Mouse (Mus musculus) limb, embryonic 10.5 days (tissue): ENCODE measurements around the gene Zbtb40. TPM values are rescaled to one million over a fixed set of nuclear protein-coding genes. Genes with fewer than 3 reads are reported as not detected.

Experiments used
- DNase-seq: peaks from one replicate; pipeline ENCODE4 v3.0.0-alpha.2; 2017; ENCODE audit warnings: low spot score
- H3K27ac ChIP-seq: fragments of 300-500 bp; sonication (generic); 2 replicates; pipeline ENCODE4 v1.5.1; 2016; ENCODE audit warnings: mild to moderate bottlenecking
- H3K27me3 ChIP-seq: fragments of 300-500 bp; sonication (generic); 2 replicates; pipeline ENCODE4 v1.6.1; 2016; ENCODE audit warnings: low read depth, mild to moderate bottlenecking; ENCODE audit not compliant: poor library complexity, severe bottlenecking
- H3K36me3 ChIP-seq: fragments of 300-500 bp; sonication (generic); 2 replicates; pipeline ENCODE4 v1.6.1; 2016; ENCODE audit warnings: mild to moderate bottlenecking, moderate library complexity
- H3K4me1 ChIP-seq: fragments of 300-500 bp; sonication (generic); 2 replicates; pipeline ENCODE4 v1.6.1; 2016
- H3K4me3 ChIP-seq: fragments of 300-500 bp; sonication (generic); 2 replicates; pipeline ENCODE4 v1.5.1; 2016; ENCODE audit warnings: mild to moderate bottlenecking, moderate library complexity
- H3K9me3 ChIP-seq: fragments of 300-500 bp; sonication (generic); replicated peaks from 2 replicates; pipeline ENCODE4 v1.6.1; 2016; ENCODE audit warnings: mild to moderate bottlenecking
- WGBS: fragments of 180-500 bp; shearing (Covaris S2); methylation state at CpG from one replicate; pipeline ENCODE4 v1.1.7; 2016; 5-methylcytosine and 5-hydroxymethylcytosine counted together
- polyA plus RNA-seq: library from polyadenylated mRNA; unstranded; fragments of >200 nt; fragmentation: Nextera tagmentation; extraction: Ambion mirVana; gene quantifications from 2 replicates; pipeline ENCODE4 v1.2.1, GENCODE M21; 2016

Zbtb40 gene
- polyA plus RNA-seq, 1 experiment from 2014 or later, result 7.2 TPM

DNA sequence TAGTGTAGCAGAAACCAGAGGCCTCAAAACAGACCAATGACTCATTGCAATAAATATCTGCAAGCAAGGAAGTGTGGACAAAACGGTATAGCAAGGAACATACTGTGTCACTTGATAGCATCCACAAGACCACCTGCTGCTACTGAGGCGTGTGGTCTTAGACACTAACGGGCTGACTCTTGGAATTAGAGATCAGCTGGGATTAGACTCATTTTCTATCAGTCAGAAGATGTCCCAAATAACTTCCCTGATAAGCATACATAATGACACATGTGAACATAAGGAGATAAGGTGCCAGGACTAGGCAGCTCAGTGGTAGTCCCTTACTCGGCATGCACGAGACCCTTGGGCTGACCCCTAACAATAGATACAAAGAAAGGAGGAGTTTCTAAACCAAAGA, 21.6 kb downstream of the Zbtb40 start:
- Histone ChIP-seq H3K4me3 (no peak overlapping the region), H3K27ac (no peak overlapping the region), H3K9me3 (no peaks in the 10 kb centered on the region), H3K27me3 (no peaks in the 10 kb centered on the region), H3K4me1 (peaks cover 6% of the 10 kb centered on the region), H3K36me3 (no peaks in the 10 kb centered on the region)
- DNase-seq, result no peak
- 84% methylated on average over 5 of the region's 5 CpGs for WGBS

DNA sequence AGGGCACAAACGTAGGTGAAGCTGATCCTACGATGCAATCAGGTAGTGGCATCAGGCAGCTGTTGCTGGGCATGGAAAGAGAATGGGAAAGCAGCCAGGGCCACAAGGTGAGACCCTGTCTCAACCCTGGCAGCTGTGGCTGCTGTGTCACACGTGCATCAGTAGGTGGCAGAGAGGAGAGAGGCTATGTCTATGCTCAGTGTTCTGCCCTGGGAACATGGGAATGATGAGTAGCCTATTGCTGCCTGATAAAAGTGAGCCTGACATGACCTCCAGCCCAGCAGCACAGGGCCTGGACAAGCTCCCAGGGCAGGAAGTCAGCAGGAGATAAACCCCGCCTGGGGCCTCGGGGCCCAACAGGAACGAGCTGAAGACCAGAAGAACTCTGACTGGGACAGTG, 23.0 kb downstream of the Zbtb40 start:
- H3K4me3 ChIP-seq, result no peak overlapping the region
- H3K27ac ChIP-seq, result no peak overlapping the region
- 66% methylated on average over 6 of the region's 6 CpGs for WGBS
- no peaks in the 10 kb centered on the region for H3K36me3 ChIP-seq
- no peak for DNase-seq
- H3K4me1 ChIP-seq, result peaks cover 6% of the 10 kb centered on the region
- no peaks in the 10 kb centered on the region for H3K9me3 ChIP-seq
- no peaks in the 10 kb centered on the region for H3K27me3 ChIP-seq

DNA sequence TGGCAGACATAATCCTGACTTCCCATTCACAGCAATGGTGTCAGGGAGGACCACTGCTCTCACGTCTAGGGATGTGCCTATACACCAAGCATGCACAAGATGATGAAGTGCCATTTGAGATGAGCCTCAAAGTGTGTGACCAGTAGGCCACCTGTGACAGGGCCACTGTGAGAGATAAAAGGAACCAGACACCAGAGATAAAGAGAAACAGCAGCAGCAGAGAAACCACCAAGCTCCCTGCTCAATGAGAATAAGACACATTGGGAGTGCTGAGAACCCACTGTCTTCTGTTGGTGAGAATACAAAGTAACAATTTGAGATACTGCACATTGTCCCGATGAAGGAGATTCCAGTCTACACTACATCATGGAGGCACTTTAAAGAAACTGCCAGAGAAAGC, 23.5 kb downstream of the Zbtb40 start:
- Histone ChIP-seq H3K4me3 (no peak overlapping the region), H3K36me3 (no peaks in the 10 kb centered on the region), H3K27me3 (no peaks in the 10 kb centered on the region), H3K4me1 (peaks cover 9% of the 10 kb centered on the region), H3K9me3 (no peaks in the 10 kb centered on the region), H3K27ac (no peak overlapping the region)
- DNase-seq, result no peak
- 77% methylated on average over 2 of the region's 2 CpGs for WGBS

DNA sequence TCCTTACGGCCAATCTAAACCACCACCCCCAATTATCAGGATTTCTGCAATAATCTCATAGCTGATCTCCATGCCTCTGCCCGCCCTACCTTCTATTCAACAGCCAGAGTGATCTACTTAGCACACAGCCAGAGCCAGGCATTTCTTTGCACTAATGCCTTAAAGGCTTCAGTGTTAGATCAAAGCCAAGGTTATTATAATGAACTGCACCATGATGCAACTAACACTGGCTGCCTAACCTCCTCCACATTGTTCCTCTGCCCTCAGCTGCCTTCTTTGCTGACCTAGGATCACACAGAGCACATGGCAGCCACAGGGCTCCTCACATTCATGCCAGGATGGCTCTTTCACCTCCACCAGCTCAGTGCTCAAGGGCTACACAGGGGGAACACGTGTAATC, 28.5 kb downstream of the Zbtb40 start:
- Histone ChIP-seq H3K4me3 (no peak overlapping the region), H3K27ac (no peak overlapping the region), H3K36me3 (peaks cover 38% of the 10 kb centered on the region), H3K27me3 (no peaks in the 10 kb centered on the region), H3K9me3 (no peaks in the 10 kb centered on the region), H3K4me1 (peaks cover 11% of the 10 kb centered on the region)
- WGBS, result 87% methylated on average over 3 of the region's 3 CpGs
- no peak for DNase-seq

DNA sequence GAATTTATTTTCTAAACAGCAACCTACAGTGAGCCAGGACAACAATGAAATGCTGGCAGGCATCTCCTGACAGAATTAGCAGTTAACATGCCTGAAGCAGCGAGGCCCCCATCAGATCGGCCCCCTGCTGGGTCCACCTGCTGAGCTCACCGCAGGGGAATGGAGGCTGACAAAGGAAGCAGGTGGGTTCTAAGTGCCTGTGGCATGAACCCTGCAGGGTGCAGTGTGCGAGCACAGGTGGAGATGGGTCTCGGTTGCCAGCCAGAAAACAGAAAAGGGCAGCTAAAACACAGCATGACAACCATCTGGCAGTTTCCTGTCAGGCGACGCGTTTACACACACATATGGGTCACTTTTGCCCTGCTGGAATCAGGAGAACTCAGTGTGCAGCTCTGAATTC, 32.7 kb downstream of the Zbtb40 start:
- H3K36me3 ChIP-seq, result peaks cover 42% of the 10 kb centered on the region
- no peak overlapping the region for H3K27ac ChIP-seq
- peaks cover 18% of the 10 kb centered on the region for H3K4me1 ChIP-seq
- H3K4me3 ChIP-seq, result no peak overlapping the region
- DNase-seq, result no peak
- no peaks in the 10 kb centered on the region for H3K9me3 ChIP-seq
- WGBS, result 50% methylated on average over 8 of the region's 8 CpGs
- no peaks in the 10 kb centered on the region for H3K27me3 ChIP-seq

DNA sequence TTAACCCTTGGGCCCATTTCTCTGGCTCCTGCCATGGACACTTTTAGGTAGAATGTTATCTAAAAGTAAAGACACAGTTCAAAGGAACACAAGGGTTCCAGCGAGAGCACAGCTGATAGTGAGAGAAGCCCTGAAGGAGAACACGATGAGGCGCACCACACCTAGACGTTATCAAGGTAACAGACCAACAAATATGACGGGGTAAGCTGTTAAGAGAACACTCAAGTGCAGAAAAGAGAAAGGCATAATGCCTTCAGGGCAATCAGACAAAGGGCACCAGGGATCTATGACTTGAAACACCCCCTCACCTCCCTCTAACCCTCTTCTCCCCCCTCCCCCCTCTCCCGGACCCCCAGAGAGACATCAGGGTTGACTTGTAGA, 33.1 kb downstream of the Zbtb40 start:
- Histone ChIP-seq H3K36me3 (peaks cover 42% of the 10 kb centered on the region), H3K4me3 (no peak overlapping the region), H3K27me3 (no peaks in the 10 kb centered on the region), H3K9me3 (no peaks in the 10 kb centered on the region), H3K27ac (no peak overlapping the region), H3K4me1 (peaks cover 18% of the 10 kb centered on the region)
- DNase-seq, result no peak
- 82% methylated on average over 6 of the region's 6 CpGs for WGBS

DNA sequence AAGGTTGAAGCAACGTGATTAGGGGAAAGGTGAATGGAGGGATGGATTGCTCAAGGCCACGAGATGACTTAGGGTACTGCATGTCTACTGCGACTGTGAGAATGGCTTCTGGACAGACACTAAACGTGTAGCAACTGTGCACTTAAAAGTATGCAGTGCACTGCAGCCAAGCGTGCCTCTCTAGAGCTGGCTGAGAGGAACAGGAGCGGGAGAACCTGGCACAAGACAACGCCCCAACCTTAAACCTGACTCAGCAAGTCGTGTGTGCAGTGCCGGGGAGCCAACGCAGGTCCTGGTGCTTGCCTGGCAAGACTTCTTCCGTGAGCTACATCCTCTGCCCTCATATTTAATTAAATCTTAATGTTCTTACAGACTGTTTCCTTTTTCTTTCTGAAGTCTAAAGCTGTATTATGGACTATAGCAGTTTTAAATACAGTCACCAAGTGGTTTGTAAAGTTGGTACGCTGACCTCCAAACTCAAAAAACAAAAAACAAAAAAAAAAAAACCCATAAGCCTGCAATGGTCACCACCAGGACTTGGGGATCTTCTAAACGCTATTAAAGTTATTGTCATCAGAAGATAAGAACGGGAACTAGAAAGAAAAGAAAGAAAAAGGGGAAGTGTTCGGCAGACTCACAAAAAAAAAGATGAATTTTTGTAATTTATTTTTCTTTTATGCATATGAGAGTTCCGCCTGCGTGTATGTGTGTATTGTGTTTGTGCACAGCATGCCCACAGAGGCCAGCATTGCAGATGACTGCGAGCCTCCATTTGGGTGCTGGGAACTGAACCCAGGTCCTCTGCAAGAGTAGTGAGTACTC, 33.7 kb downstream of the Zbtb40 start:
- DNase-seq, result no peak
- 90% methylated on average over 18 of the region's 18 CpGs for WGBS
- Histone ChIP-seq H3K4me3 (no peak overlapping the region), H3K27me3 (no peaks in the 10 kb centered on the region), H3K4me1 (peaks cover 12% of the 10 kb centered on the region; the same call in 1 of the 2 replicates), H3K27ac (no peak overlapping the region), H3K9me3 (no peaks in the 10 kb centered on the region), H3K36me3 (peaks cover 42% of the 10 kb centered on the region)

DNA sequence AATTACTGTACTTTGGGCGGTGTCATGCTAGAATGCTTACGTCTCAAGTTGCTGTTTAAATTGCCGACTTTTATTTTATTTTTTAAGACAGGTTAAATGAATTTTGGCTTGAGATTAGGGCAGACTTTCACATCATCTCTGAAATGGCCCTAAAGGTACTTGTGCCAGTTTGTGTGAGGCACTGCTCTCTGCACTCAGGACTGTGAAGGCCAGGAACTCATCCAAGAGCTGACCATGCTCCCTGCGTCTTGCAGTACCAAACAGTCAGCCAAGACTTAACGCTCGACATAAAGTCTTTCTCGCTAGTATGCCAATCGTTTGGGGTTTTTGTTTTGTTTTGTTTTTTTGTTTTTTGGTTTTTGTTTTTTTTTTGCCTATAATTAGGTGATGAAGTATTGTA, 34.5 kb downstream of the Zbtb40 start:
- Histone ChIP-seq H3K4me3 (no peak overlapping the region), H3K27me3 (no peaks in the 10 kb centered on the region)
- WGBS, result 96% methylated on average over 8 of the region's 8 CpGs

DNA sequence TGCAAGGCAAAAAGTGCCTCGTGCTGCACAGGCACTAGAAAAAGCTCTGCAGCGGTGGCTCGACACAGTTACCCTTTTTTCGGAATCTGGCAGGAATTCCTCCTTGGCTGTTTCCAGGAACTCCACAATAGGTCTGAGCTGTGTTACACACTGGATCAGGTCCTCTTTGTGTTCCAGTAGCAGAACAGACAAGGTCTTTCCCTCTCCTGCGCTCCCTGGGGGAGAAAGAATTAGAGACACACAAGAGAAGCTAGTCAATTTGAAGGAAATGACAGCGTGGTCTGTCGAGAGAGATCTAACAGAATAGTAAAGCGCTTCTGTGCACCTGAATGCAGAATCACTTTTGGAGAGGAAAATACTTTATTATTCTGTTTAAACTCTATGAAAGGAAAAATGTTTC, 41.6 kb downstream of the Zbtb40 start:
- Histone ChIP-seq H3K36me3 (peaks cover 18% of the 10 kb centered on the region), H3K27me3 (no peaks in the 10 kb centered on the region), H3K4me1 (no peaks in the 10 kb centered on the region), H3K4me3 (no peak overlapping the region), H3K27ac (no peak overlapping the region), H3K9me3 (no peaks in the 10 kb centered on the region)
- 91% methylated on average over 8 of the region's 8 CpGs for WGBS
- DNase-seq, result no peak

More for the DNA sequence above, 34.5 kb downstream of the Zbtb40 start:
- Histone ChIP-seq H3K27ac (no peak overlapping the region), H3K4me1 (peaks cover 12% of the 10 kb centered on the region; the same call in 1 of the 2 replicates), H3K9me3 (no peaks in the 10 kb centered on the region), H3K36me3 (peaks cover 42% of the 10 kb centered on the region)
- no peak for DNase-seq

DNA sequence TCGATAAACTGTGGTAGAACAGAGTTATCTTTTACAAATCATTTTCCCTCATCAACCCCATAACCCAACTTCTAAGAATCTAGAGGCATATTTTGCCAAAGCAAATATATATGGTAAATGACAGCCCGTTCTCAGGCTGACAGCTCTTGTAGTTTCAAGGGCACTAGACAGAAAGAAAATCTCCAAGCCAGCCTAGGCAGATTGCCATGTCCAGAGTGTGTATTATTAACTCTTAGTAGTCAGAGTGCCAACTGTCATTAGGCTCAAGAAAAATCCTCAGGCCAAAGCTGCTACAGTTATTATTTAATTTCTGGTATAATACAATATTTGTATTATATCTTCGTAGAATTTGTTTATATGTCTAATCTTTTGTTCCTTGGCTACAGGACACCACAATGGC, 46.8 kb downstream of the Zbtb40 start:
- no peak overlapping the region for H3K27ac ChIP-seq
- peaks cover 41% of the 10 kb centered on the region for H3K36me3 ChIP-seq
- no peaks in the 10 kb centered on the region for H3K9me3 ChIP-seq
- no peak overlapping the region for H3K4me3 ChIP-seq
- 93% methylated on average over 3 of the region's 3 CpGs for WGBS
- H3K27me3 ChIP-seq, result no peaks in the 10 kb centered on the region
- DNase-seq, result no peak
- peaks cover 2% of the 10 kb centered on the region; the same call in 1 of the 2 replicates for H3K4me1 ChIP-seq

DNA sequence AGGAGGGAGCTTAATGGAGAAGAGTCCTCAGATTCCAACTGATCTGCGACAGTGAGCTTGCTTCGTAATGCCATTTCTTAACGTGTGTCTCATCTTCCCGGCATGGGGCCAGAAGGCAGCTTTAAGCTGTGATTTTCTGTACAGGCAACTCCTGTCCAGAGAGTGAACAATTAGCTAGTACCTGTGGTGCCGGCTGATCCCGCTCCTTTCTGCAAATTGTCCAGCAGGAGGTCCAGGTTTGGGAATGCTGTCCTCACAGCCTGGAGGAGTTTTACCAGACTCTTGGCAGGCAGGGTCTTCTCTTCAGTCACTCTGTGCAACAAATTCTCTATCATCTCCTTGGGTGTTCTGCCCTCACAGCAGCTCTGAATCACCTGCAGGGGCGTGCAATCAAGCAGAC, 47.6 kb downstream of the Zbtb40 start:
- Histone ChIP-seq H3K27me3 (no peaks in the 10 kb centered on the region), H3K27ac (no peak overlapping the region), H3K4me1 (peaks cover 8% of the 10 kb centered on the region), H3K4me3 (no peak overlapping the region), H3K9me3 (no peaks in the 10 kb centered on the region), H3K36me3 (peaks cover 39% of the 10 kb centered on the region)
- DNase-seq, result no peak
- WGBS, result 93% methylated on average over 7 of the region's 7 CpGs

DNA sequence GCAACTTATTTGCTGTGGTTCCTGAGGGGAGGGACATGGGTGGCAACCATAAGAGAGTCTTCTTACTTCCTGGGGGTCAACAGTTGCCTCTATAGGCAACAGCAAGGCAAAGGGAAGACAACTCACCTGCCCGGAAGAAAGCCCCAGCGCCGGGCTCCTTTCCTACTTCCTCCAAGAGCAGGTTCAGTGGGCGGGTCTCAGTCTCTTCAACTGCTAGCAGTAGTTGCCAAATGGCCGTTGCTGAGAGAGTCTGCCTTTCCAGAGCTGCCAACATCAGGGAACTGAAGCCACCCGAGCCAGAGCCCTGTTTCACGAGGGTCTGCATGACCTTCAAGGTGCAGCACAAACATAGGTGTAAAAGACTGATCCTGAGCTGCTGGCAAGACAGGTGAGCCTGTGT, 50.2 kb downstream of the Zbtb40 start:
- DNase-seq, result no peak
- WGBS, result 81% methylated on average over 7 of the region's 7 CpGs
- H3K27me3 ChIP-seq, result no peaks in the 10 kb centered on the region
- H3K36me3 ChIP-seq, result peaks cover 63% of the 10 kb centered on the region
- H3K4me1 ChIP-seq, result peaks cover 8% of the 10 kb centered on the region
- H3K27ac ChIP-seq, result no peak overlapping the region
- no peaks in the 10 kb centered on the region for H3K9me3 ChIP-seq
- H3K4me3 ChIP-seq, result no peak overlapping the region

DNA sequence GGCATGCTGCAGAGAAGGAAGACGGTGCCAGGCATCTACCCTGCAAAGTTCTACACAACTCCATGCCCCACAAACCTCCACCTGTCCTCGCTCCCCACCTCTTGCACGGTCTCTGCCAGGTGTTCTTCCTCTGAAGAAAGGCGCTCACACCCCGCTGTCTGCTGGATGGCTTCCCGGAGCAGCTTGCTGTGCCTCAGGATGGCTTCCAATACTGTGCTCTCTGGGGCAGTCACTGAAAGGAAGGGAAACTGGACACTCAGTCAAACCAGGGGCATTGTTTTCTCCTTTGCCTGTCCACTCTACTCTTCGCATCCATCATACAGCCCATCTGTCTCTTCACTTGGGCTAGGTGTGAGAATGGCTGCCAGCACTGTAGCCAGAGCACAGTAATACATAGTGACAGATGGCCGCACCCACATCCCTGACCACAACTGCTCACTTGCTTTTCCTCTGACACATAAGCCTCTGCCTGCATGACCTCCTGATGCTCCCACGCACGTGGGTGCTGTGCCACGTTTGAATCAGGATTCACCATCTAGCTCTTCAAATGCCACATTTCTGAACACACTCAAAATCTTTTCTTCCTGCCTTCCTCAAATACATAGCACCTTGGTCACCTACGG, 50.8 kb downstream of the Zbtb40 start:
- Histone ChIP-seq H3K36me3 (peaks cover 68% of the 10 kb centered on the region), H3K4me1 (peaks cover 8% of the 10 kb centered on the region), H3K9me3 (no peaks in the 10 kb centered on the region), H3K27me3 (no peaks in the 10 kb centered on the region), H3K4me3 (no peak overlapping the region), H3K27ac (no peak overlapping the region)
- 93% methylated on average over 12 of the region's 12 CpGs for WGBS
- no peak for DNase-seq
